In genomic region chr1:86359798-86360179, GRCm38 (mm10) we compare ENCODE assay signal across 8 mouse cellular contexts. TPM values are rescaled to one million over a fixed set of nuclear protein-coding genes. Genes with fewer than 3 reads are reported as not detected.
DNase-seq lines count a peak whose midpoint lies in the region; ATAC-seq and TF ChIP-seq lines count a peak whose summit lies in the region.

No protein-coding gene starts in this region.

- WGBS in kidney, embryonic 16.5 days = under 1% methylated on average over 26 of the region's 26 CpGs
- WGBS in hindbrain, embryonic 15.5 days = 0% methylated on average over 26 of the region's 26 CpGs
- under 1% methylated on average over 26 of the region's 26 CpGs for WGBS in midbrain, embryonic 10.5 days

- DNase-seq in kidney, adult 11 months = no peak
- DNase-seq in midbrain, embryonic 10.5 days (ENCODE audit: low spot score) = no peak
- no peak for DNase-seq in c-Kit-positive CD71-positive TER-119-positive erythroid progenitor cells, embryonic 14.5 days (ENCODE audit: low spot score)
- DNase-seq in urinary bladder, postnatal 10 days (ENCODE audit: low spot score) = no peak
- no peak for DNase-seq in urinary bladder, postnatal 25 days (ENCODE audit: low spot score)

- peak overlapping the region; percentile 87 for H3K4me2 ChIP-seq in kidney, embryonic 16.5 days (replicated peaks; ENCODE audit: low read depth, low read length)
- H3K4me2 ChIP-seq in hindbrain, embryonic 15.5 days = peak overlapping the region; percentile 71

- H3K4me1 ChIP-seq in kidney, embryonic 16.5 days (ENCODE audit: insufficient read depth, low read length) = peaks cover 28% of the 10 kb centered on the region
- H3K4me1 ChIP-seq in bone marrow macrophage, adult 2 months (ENCODE audit: control insufficient read depth, insufficient read depth, low read length) = peaks cover 21% of the 10 kb centered on the region
- H3K4me1 ChIP-seq in hindbrain, embryonic 15.5 days (replicated peaks) = peaks cover 26% of the 10 kb centered on the region
- H3K4me1 ChIP-seq in midbrain, embryonic 10.5 days = peaks cover 33% of the 10 kb centered on the region

- TF ChIP-seq CTCF in bone marrow macrophage, adult 2 months (IDR thresholded peaks at IDR 0.05; ENCODE audit: low read depth, low read length) = no peak

- H3K27ac ChIP-seq in kidney, embryonic 16.5 days (ENCODE audit: low read length) = peak overlapping the region; percentile 88
- H3K27ac ChIP-seq in bone marrow macrophage, adult 2 months (ENCODE audit: insufficient read depth, low read depth, low read length) = peak overlapping the region; percentile 15
- peak overlapping the region; percentile 97 for H3K27ac ChIP-seq in hindbrain, embryonic 15.5 days (replicated peaks)
- peak overlapping the region; percentile 98 for H3K27ac ChIP-seq in midbrain, embryonic 10.5 days (replicated peaks)

- peaks cover 25% of the 10 kb centered on the region for H3K36me3 ChIP-seq in kidney, embryonic 16.5 days (ENCODE audit: insufficient read depth, low read length)
- peaks cover 28% of the 10 kb centered on the region for H3K36me3 ChIP-seq in hindbrain, embryonic 15.5 days
- peaks cover 34% of the 10 kb centered on the region for H3K36me3 ChIP-seq in midbrain, embryonic 10.5 days

- no peaks in the 10 kb centered on the region for H3K9me3 ChIP-seq in kidney, embryonic 16.5 days (ENCODE audit: low read length)
- H3K9me3 ChIP-seq in hindbrain, embryonic 15.5 days = no peaks in the 10 kb centered on the region
- no peaks in the 10 kb centered on the region for H3K9me3 ChIP-seq in midbrain, embryonic 10.5 days (replicated peaks)

- H3K27me3 ChIP-seq in kidney, embryonic 16.5 days (ENCODE audit: insufficient read depth, low read length) = no peaks in the 10 kb centered on the region
- H3K27me3 ChIP-seq in hindbrain, embryonic 15.5 days = no peaks in the 10 kb centered on the region
- no peaks in the 10 kb centered on the region for H3K27me3 ChIP-seq in midbrain, embryonic 10.5 days (ENCODE audit: low read depth, poor library complexity, severe bottlenecking)

- H3K9ac ChIP-seq in kidney, embryonic 16.5 days (replicated peaks; ENCODE audit: low read length) = peak overlapping the region; percentile 92
- peak overlapping the region; percentile 76 for H3K9ac ChIP-seq in hindbrain, embryonic 15.5 days

- peak overlapping the region; percentile 78 for H3K4me3 ChIP-seq in kidney, embryonic 16.5 days (ENCODE audit: low read length)
- H3K4me3 ChIP-seq in bone marrow macrophage, adult 2 months (ENCODE audit: insufficient read depth, low read length) = peak overlapping the region; percentile 71
- peak overlapping the region; percentile 72 for H3K4me3 ChIP-seq in hindbrain, embryonic 15.5 days
- H3K4me3 ChIP-seq in midbrain, embryonic 10.5 days = peak overlapping the region; percentile 86

- ATAC-seq in kidney, embryonic 16.5 days (ENCODE audit: low FRiP score, low TSS enrichment) = peak; percentile 8; the same call in 1 of the 2 replicates
- no peak for ATAC-seq in hindbrain, embryonic 15.5 days (ENCODE audit: low FRiP score, low read depth)

- no peak for TF ChIP-seq POLR2A in bone marrow macrophage, adult 2 months (IDR thresholded peaks at IDR 0.05; ENCODE audit: borderline replicate concordance, low read depth, low read length)

RNA-seq across cellular contexts. Expression of gene Ncl, which starts 0.6 kb away (rescaled TPM):
- 432 and 504 TPM in 2 replicates for polyA plus RNA-seq in kidney, embryonic 16.5 days (2015; fragmentation: Nextera tagmentation; extraction: Ambion mirVana)
- 189 and 191 TPM in 2 replicates for polyA plus RNA-seq in bone marrow macrophage, adult 2 months (2012; ENCODE audit: insufficient read depth, insufficient read length, missing spikeins)
- polyA plus RNA-seq in hindbrain, embryonic 15.5 days (2015; fragmentation: Nextera tagmentation; extraction: Ambion mirVana) = 202 and 210 TPM in 2 replicates
- polyA plus RNA-seq in midbrain, embryonic 10.5 days (2016; fragmentation: Nextera tagmentation; extraction: Ambion mirVana) = 447 and 502 TPM in 2 replicates

RNA-seq across cellular contexts. Expression of gene B3gnt7, which starts 57.2 kb away (rescaled TPM):
- polyA plus RNA-seq in kidney, embryonic 16.5 days (2015; fragmentation: Nextera tagmentation; extraction: Ambion mirVana) = 9.5 and 10.5 TPM in 2 replicates
- polyA plus RNA-seq in bone marrow macrophage, adult 2 months (2012; ENCODE audit: insufficient read depth, insufficient read length, missing spikeins) = 0.21 TPM in 1 of 2 replicates, not detected in the other
- polyA plus RNA-seq in hindbrain, embryonic 15.5 days (2015; fragmentation: Nextera tagmentation; extraction: Ambion mirVana) = 6.9 and 8.7 TPM in 2 replicates
- 3.7 and 4.2 TPM in 2 replicates for polyA plus RNA-seq in midbrain, embryonic 10.5 days (2016; fragmentation: Nextera tagmentation; extraction: Ambion mirVana)

Comparison
In these comparisons a context has a peak if more than half of its experiments do, and no peak if none do; other contexts are left out.
1. H3K27ac ChIP-seq: peak in every context shown above with its lines; median percentile 98 in midbrain, embryonic 10.5 days; 97 in hindbrain, embryonic 15.5 days; 88 in kidney, embryonic 16.5 days; 15 in bone marrow macrophage, adult 2 months.